Mouse (Mus musculus) right cerebral cortex, adult 2 months (tissue): ENCODE measurements around the gene Rab3gap1.

ENCODE experiments used
- DNase-seq, 2 experiments: peaks; one replicate each; pipeline ENCODE4 v3.0.0; 2021 to 2022; ENCODE audit warnings: low spot score in 2 of 2

Rab3gap1 gene

GRCm38 (mm10) chr1:127868300-127869261, at the start of gene Rab3gap1:
Gene Rab3gap1, plus strand, starts transcription at chr1:127868773.
- peak; percentile 86 to 92 for DNase-seq

- DNase-seq: peak in 1 of 2 experiments; percentile 41
Measured at GRCm38 (mm10) chr1:127827325-127827724, 41.2 kb upstream of the Rab3gap1 start.

- no peak for DNase-seq
Measured at GRCm38 (mm10) chr1:127830215-127830921, 38.2 kb upstream of the Rab3gap1 start.

GRCm38 (mm10) chr1:127833714-127834113, 34.9 kb upstream of the Rab3gap1 start:
- DNase-seq: no peak

GRCm38 (mm10) chr1:127834202-127834601, 34.4 kb upstream of the Rab3gap1 start:
- DNase-seq: no peak

- DNase-seq: no peak
Measured at GRCm38 (mm10) chr1:127836619-127837018, 32.0 kb upstream of the Rab3gap1 start.

GRCm38 (mm10) chr1:127838602-127839001, 30.0 kb upstream of the Rab3gap1 start:
- no peak for DNase-seq

GRCm38 (mm10) chr1:127845472-127845871, 23.1 kb upstream of the Rab3gap1 start:
- no peak for DNase-seq

- DNase-seq: no peak
Measured at GRCm38 (mm10) chr1:127850075-127850610, 18.4 kb upstream of the Rab3gap1 start.

GRCm38 (mm10) chr1:127854486-127855222, 13.9 kb upstream of the Rab3gap1 start, which contains the start of gene Map3k19:
Gene Map3k19, minus strand, starts transcription at chr1:127855031.
- peak; percentile 65 to 79 for DNase-seq

GRCm38 (mm10) chr1:127858945-127859648, 9.5 kb upstream of the Rab3gap1 start:
- DNase-seq: no peak

- no peak for DNase-seq
Measured at GRCm38 (mm10) chr1:127859799-127860400, 8.7 kb upstream of the Rab3gap1 start.

- no peak for DNase-seq
Measured at GRCm38 (mm10) chr1:127860492-127860891, 8.1 kb upstream of the Rab3gap1 start.

- DNase-seq: no peak
Measured at GRCm38 (mm10) chr1:127861900-127862299, 6.7 kb upstream of the Rab3gap1 start.

- no peak for DNase-seq
Measured at GRCm38 (mm10) chr1:127863806-127864205, 4.8 kb upstream of the Rab3gap1 start.

GRCm38 (mm10) chr1:127869276-127869675, 703 bp downstream of the Rab3gap1 start:
- DNase-seq: no peak

- no peak for DNase-seq
Measured at GRCm38 (mm10) chr1:127899401-127899800, 30.8 kb downstream of the Rab3gap1 start.

GRCm38 (mm10) chr1:127904774-127905385, 36.3 kb downstream of the Rab3gap1 start:
- no peak for DNase-seq

- no peak for DNase-seq
Measured at GRCm38 (mm10) chr1:127913116-127913515, 44.5 kb downstream of the Rab3gap1 start.

GRCm38 (mm10) chr1:127915316-127915715, 46.7 kb downstream of the Rab3gap1 start:
- DNase-seq: no peak
